Mouse (Mus musculus): ENCODE measurements around the gene Smtn. TPM values are rescaled to one million over a fixed set of nuclear protein-coding genes. Genes with fewer than 3 reads are reported as not detected.

Smtn gene
- polyA plus RNA-seq, 1 experiment from 2014 or later: 97.9 TPM

GRCm38 (mm10) chr11:3546242-3546562 is 5.8 kb upstream of the Smtn start:
- WGBS: 35% methylated on average over 1 of the region's 1 CpGs
- Histone ChIP-seq H3K27ac (peak overlapping the region; percentile 58; the same call in 1 of the 2 replicates), H3K4me3 (replicated peaks) (no peak overlapping the region), H3K4me2 (no peak overlapping the region), H3K9me3 (no peaks in the 10 kb centered on the region; the same call in 1 of the 2 replicates), H3K36me3 (no peaks in the 10 kb centered on the region), H3K9ac (no peak overlapping the region), H3K4me1 (peaks cover 14% of the 10 kb centered on the region), H3K27me3 (replicated peaks) (no peaks in the 10 kb centered on the region)
- no peak; the same call in 1 of the 2 replicates for ATAC-seq (ENCODE audit: insufficient read depth, low FRiP score, low read depth)

- H3K36me3 ChIP-seq: no peaks in the 10 kb centered on the region
- H3K27ac ChIP-seq: peak overlapping the region; percentile 58; the same call in 1 of the 2 replicates
- H3K4me1 ChIP-seq: peaks cover 14% of the 10 kb centered on the region
- no peaks in the 10 kb centered on the region; the same call in 1 of the 2 replicates for H3K9me3 ChIP-seq
- no peaks in the 10 kb centered on the region for H3K27me3 ChIP-seq (replicated peaks)
- no peak overlapping the region for H3K4me3 ChIP-seq (replicated peaks)
- no peak for ATAC-seq (ENCODE audit: insufficient read depth, low FRiP score, low read depth)
- no peak overlapping the region for H3K9ac ChIP-seq
- no peak overlapping the region for H3K4me2 ChIP-seq
- WGBS: 21% methylated on average over 9 of the region's 9 CpGs
These were observed 5.3 kb upstream of the Smtn start for GRCm38 (mm10) chr11:3545531-3546241.

- no peaks in the 10 kb centered on the region for H3K27me3 ChIP-seq (replicated peaks)
- WGBS: 92% methylated on average over 5 of the region's 5 CpGs
These were observed 4.0 kb upstream of the Smtn start for GRCm38 (mm10) chr11:3544409-3544808.

GRCm38 (mm10) chr11:3543001-3543400 is 2.6 kb upstream of the Smtn start:
- no peaks in the 10 kb centered on the region for H3K27me3 ChIP-seq (replicated peaks)
- ATAC-seq (ENCODE audit: insufficient read depth, low FRiP score, low read depth): no peak

More at GRCm38 (mm10) chr11:3544409-3544808, 4.0 kb upstream of the Smtn start:
- Histone ChIP-seq H3K9me3 (no peaks in the 10 kb centered on the region; the same call in 1 of the 2 replicates), H3K4me3 (replicated peaks) (no peak overlapping the region), H3K4me2 (no peak overlapping the region), H3K36me3 (no peaks in the 10 kb centered on the region), H3K27ac (no peak overlapping the region), H3K9ac (no peak overlapping the region), H3K4me1 (peaks cover 16% of the 10 kb centered on the region)
- ATAC-seq (ENCODE audit: insufficient read depth, low FRiP score, low read depth): no peak

GRCm38 (mm10) chr11:3541932-3542331 is 1.5 kb upstream of the Smtn start:
- H3K9ac ChIP-seq: no peak overlapping the region
- no peak overlapping the region for H3K27ac ChIP-seq

More at GRCm38 (mm10) chr11:3543001-3543400, 2.6 kb upstream of the Smtn start:
- Histone ChIP-seq H3K9me3 (no peaks in the 10 kb centered on the region; the same call in 1 of the 2 replicates), H3K27ac (peak overlapping the region; percentile 63), H3K9ac (no peak overlapping the region), H3K4me2 (no peak overlapping the region), H3K4me1 (peaks cover 18% of the 10 kb centered on the region), H3K36me3 (no peaks in the 10 kb centered on the region), H3K4me3 (replicated peaks) (no peak overlapping the region)
- 25% methylated on average over 5 of the region's 5 CpGs for WGBS

GRCm38 (mm10) chr11:3539826-3540196 is 601 bp downstream of the Smtn start:
- WGBS: 68% methylated on average over 4 of the region's 4 CpGs
- Histone ChIP-seq H3K4me3 (replicated peaks) (peak overlapping the region; percentile 63), H3K9me3 (no peaks in the 10 kb centered on the region; the same call in 1 of the 2 replicates), H3K27me3 (replicated peaks) (no peaks in the 10 kb centered on the region), H3K27ac (no peak overlapping the region), H3K9ac (0 out of 2 replicates have a peak overlapping the region, but pooled peaks have one; percentile 1), H3K4me2 (peak overlapping the region; percentile 78), H3K36me3 (no peaks in the 10 kb centered on the region), H3K4me1 (peaks cover 36% of the 10 kb centered on the region)
- no peak for ATAC-seq (ENCODE audit: insufficient read depth, low FRiP score, low read depth)

More at GRCm38 (mm10) chr11:3541932-3542331, 1.5 kb upstream of the Smtn start:
- Histone ChIP-seq H3K4me3 (replicated peaks) (no peak overlapping the region), H3K27me3 (replicated peaks) (no peaks in the 10 kb centered on the region), H3K4me2 (no peak overlapping the region), H3K9me3 (no peaks in the 10 kb centered on the region; the same call in 1 of the 2 replicates), H3K4me1 (peaks cover 27% of the 10 kb centered on the region), H3K36me3 (no peaks in the 10 kb centered on the region)
- ATAC-seq (ENCODE audit: insufficient read depth, low FRiP score, low read depth): no peak
- WGBS: 67% methylated on average over 3 of the region's 3 CpGs

- H3K4me2 ChIP-seq: peak overlapping the region; percentile 78
- no peaks in the 10 kb centered on the region for H3K9me3 ChIP-seq
- peak overlapping the region; percentile 45 for H3K27ac ChIP-seq
- no peaks in the 10 kb centered on the region for H3K27me3 ChIP-seq (replicated peaks)
- 0 out of 2 replicates have a peak, but pooled peaks cover 2% of the 10 kb centered on the region for H3K36me3 ChIP-seq
- peak; percentile 89 for ATAC-seq (ENCODE audit: insufficient read depth, low FRiP score, low read depth)
- H3K4me3 ChIP-seq (replicated peaks): peak overlapping the region; percentile 63
- H3K4me1 ChIP-seq: peaks cover 38% of the 10 kb centered on the region
- 3% methylated on average over 33 of the region's 33 CpGs for WGBS
- peak overlapping the region; percentile 61; the same call in 1 of the 2 replicates for H3K9ac ChIP-seq
These were observed 1.1 kb downstream of the Smtn start for GRCm38 (mm10) chr11:3539111-3539825.

- Histone ChIP-seq H3K9me3 (no peaks in the 10 kb centered on the region), H3K4me2 (peak overlapping the region; percentile 78), H3K36me3 (peaks cover 5% of the 10 kb centered on the region; the same call in 1 of the 2 replicates), H3K9ac (peak overlapping the region; percentile 61; the same call in 1 of the 2 replicates), H3K27me3 (replicated peaks) (no peaks in the 10 kb centered on the region), H3K4me1 (peaks cover 38% of the 10 kb centered on the region), H3K4me3 (replicated peaks) (peak overlapping the region; percentile 63), H3K27ac (peak overlapping the region; percentile 45; the same call in 1 of the 2 replicates)
- ATAC-seq (ENCODE audit: insufficient read depth, low FRiP score, low read depth): no peak
- 59% methylated on average over 4 of the region's 4 CpGs for WGBS
These were observed 2.1 kb downstream of the Smtn start for GRCm38 (mm10) chr11:3538341-3538740.

GRCm38 (mm10) chr11:3537711-3538110 is 2.7 kb downstream of the Smtn start:
- Histone ChIP-seq H3K4me2 (peak overlapping the region; percentile 78), H3K27ac (no peak overlapping the region), H3K36me3 (peaks cover 11% of the 10 kb centered on the region), H3K9me3 (no peaks in the 10 kb centered on the region), H3K4me3 (replicated peaks) (peak overlapping the region; percentile 63), H3K27me3 (replicated peaks) (no peaks in the 10 kb centered on the region), H3K9ac (peak overlapping the region; percentile 7; the same call in 1 of the 2 replicates), H3K4me1 (peaks cover 38% of the 10 kb centered on the region)
- ATAC-seq (ENCODE audit: insufficient read depth, low FRiP score, low read depth): no peak
- WGBS: 80% methylated on average over 3 of the region's 3 CpGs

- peaks cover 33% of the 10 kb centered on the region for H3K4me1 ChIP-seq
- ATAC-seq (ENCODE audit: insufficient read depth, low FRiP score, low read depth): no peak
- peak overlapping the region; percentile 63 for H3K4me3 ChIP-seq (replicated peaks)
- H3K9me3 ChIP-seq: no peaks in the 10 kb centered on the region
- peak overlapping the region; percentile 78 for H3K4me2 ChIP-seq
- peak overlapping the region; percentile 90; the same call in 1 of the 2 replicates for H3K27ac ChIP-seq
- H3K36me3 ChIP-seq: peaks cover 19% of the 10 kb centered on the region
- no peak overlapping the region for H3K9ac ChIP-seq
- 91% methylated on average over 5 of the region's 5 CpGs for WGBS
- H3K27me3 ChIP-seq (replicated peaks): no peaks in the 10 kb centered on the region
These were observed 3.6 kb downstream of the Smtn start for GRCm38 (mm10) chr11:3536745-3537333.

GRCm38 (mm10) chr11:3536082-3536481 is 4.3 kb downstream of the Smtn start:
- H3K27ac ChIP-seq: peak overlapping the region; percentile 90
- H3K27me3 ChIP-seq (replicated peaks): no peaks in the 10 kb centered on the region
- WGBS: 39% methylated on average over 5 of the region's 5 CpGs
- peaks cover 25% of the 10 kb centered on the region for H3K36me3 ChIP-seq
- peak overlapping the region; percentile 78 for H3K4me2 ChIP-seq
- no peaks in the 10 kb centered on the region for H3K9me3 ChIP-seq
- peaks cover 30% of the 10 kb centered on the region for H3K4me1 ChIP-seq
- ATAC-seq (ENCODE audit: insufficient read depth, low FRiP score, low read depth): no peak
- peak overlapping the region; percentile 40; the same call in 1 of the 2 replicates for H3K9ac ChIP-seq
- H3K4me3 ChIP-seq (replicated peaks): peak overlapping the region; percentile 63
